Mouse (Mus musculus) MEL (cell line): ENCODE measurements around the gene Trim30d. TPM values are rescaled to one million over a fixed set of nuclear protein-coding genes. Genes with fewer than 3 reads are reported as not detected.
"Not testable (repeated sequence)": the region's sequence is repeated elsewhere in the genome, so short reads cannot be mapped to it uniquely, and the experiment has no call there.

ENCODE experiments used
- DNase-seq: peaks from one replicate; pipeline ENCODE4 v3.0.0; 2011; ENCODE audit warnings: low read depth, low spot score
- H3K27ac ChIP-seq: 2 replicates; pipeline ENCODE4 v1.5.1; 2012; ENCODE audit warnings: low read depth, mild to moderate bottlenecking, control low read depth, low read length, moderate library complexity; ENCODE audit not compliant: control insufficient read depth
- H3K27me3 ChIP-seq, 2 experiments: fragments of 150-350 bp in 1 of 2; sonication (generic) in 1 of 2; 2 replicates each; pipeline ENCODE4 v1.6.1; 2012; ENCODE audit warnings: low read length in 2 of 2, mild to moderate bottlenecking in 2 of 2, improper control_type of control experiment in 1 of 2, moderate library complexity in 1 of 2; ENCODE audit not compliant: insufficient read depth in 2 of 2, control insufficient read depth in 1 of 2
- H3K36me3 ChIP-seq, 2 experiments: 2 replicates each; pipeline ENCODE4 v1.6.1; 2012 to 2014; ENCODE audit warnings: low read length in 2 of 2, improper control_type of control experiment in 1 of 2, inconsistent platforms in 1 of 2, mild to moderate bottlenecking in 1 of 2; ENCODE audit not compliant: insufficient read depth in 2 of 2, control insufficient read depth in 1 of 2
- H3K4me1 ChIP-seq, 2 experiments: fragments of 150-350 bp in 1 of 2; sonication (generic) in 1 of 2; 2 replicates each; pipeline ENCODE4 v1.6.1; 2012; ENCODE audit warnings: low read length in 2 of 2, improper control_type of control experiment in 1 of 2, mild to moderate bottlenecking in 1 of 2; ENCODE audit not compliant: insufficient read depth in 2 of 2, control insufficient read depth in 1 of 2
- H3K4me3 ChIP-seq, 2 experiments: fragments of 150-350 bp in 1 of 2; sonication (generic) in 1 of 2; 2 replicates each; pipeline ENCODE4 v1.5.1; 2012; ENCODE audit warnings: low read depth in 2 of 2, low read length in 2 of 2, mild to moderate bottlenecking in 2 of 2, moderate library complexity in 2 of 2, control low read depth in 1 of 2, improper control_type of control experiment in 1 of 2; ENCODE audit not compliant: control insufficient read depth in 1 of 2, insufficient read depth in 1 of 2
- H3K79me2 ChIP-seq: 2 replicates; pipeline ENCODE4 v1.6.1; 2012; ENCODE audit warnings: mild to moderate bottlenecking, low read length, moderate library complexity; ENCODE audit not compliant: control insufficient read depth, poor library complexity, insufficient read depth
- H3K9ac ChIP-seq: 2 replicates; pipeline ENCODE4 v1.6.1; 2012; ENCODE audit warnings: low read depth, mild to moderate bottlenecking, control low read depth, low read length, moderate library complexity; ENCODE audit not compliant: control insufficient read depth, poor library complexity, severe bottlenecking
- H3K9me3 ChIP-seq: fragments of 150-350 bp; sonication (generic); replicated peaks from 2 replicates; pipeline ENCODE4 v1.6.1; 2012; ENCODE audit warnings: mild to moderate bottlenecking, low read length, improper control_type of control experiment, moderate library complexity; ENCODE audit not compliant: insufficient read depth
- BHLHE40 ChIP-seq: IDR thresholded peaks from 2 replicates; pipeline ENCODE4 v1.6.1; 2012; ENCODE audit warnings: low read depth, mild to moderate bottlenecking, inconsistent platforms, low read length, improper control_type of control experiment, borderline replicate concordance
- CHD2 ChIP-seq: IDR thresholded peaks from 2 replicates; pipeline ENCODE4 v1.6.1; 2011; ENCODE audit warnings: low read length, improper control_type of control experiment
- ETS1 ChIP-seq: IDR thresholded peaks from 2 replicates; pipeline ENCODE4 v1.6.1; 2012; ENCODE audit warnings: low read depth, mild to moderate bottlenecking, inconsistent platforms, low read length, improper control_type of control experiment, moderate library complexity
- GATA1 ChIP-seq: IDR thresholded peaks from 2 replicates; pipeline ENCODE4 v1.6.1; 2011; ENCODE audit warnings: low read depth, low read length, improper control_type of control experiment
- MAX ChIP-seq: IDR thresholded peaks from 2 replicates; pipeline ENCODE4 v1.6.1; 2011; ENCODE audit warnings: low read length, improper control_type of control experiment
- MXI1 ChIP-seq: IDR thresholded peaks from 2 replicates; pipeline ENCODE4 v1.6.1; 2011; ENCODE audit warnings: mild to moderate bottlenecking, low read depth, low read length, improper control_type of control experiment
- MYC ChIP-seq: IDR thresholded peaks from 2 replicates; pipeline ENCODE4 v1.6.1; 2011; ENCODE audit warnings: low read depth, mild to moderate bottlenecking, low read length, improper control_type of control experiment, moderate library complexity
- SMC3 ChIP-seq: IDR thresholded peaks from 2 replicates; pipeline ENCODE4 v1.6.1; 2011; ENCODE audit warnings: low read depth, low read length, improper control_type of control experiment
- USF2 ChIP-seq, 2 experiments: IDR thresholded peaks; 2 replicates each; pipeline ENCODE4 v1.6.1; 2011 to 2012; ENCODE audit warnings: improper control_type of control experiment in 2 of 2, low read length in 2 of 2, borderline replicate concordance in 1 of 2, inconsistent platforms in 1 of 2, low read depth in 1 of 2, mild to moderate bottlenecking in 1 of 2; ENCODE audit not compliant: insufficient read depth in 1 of 2
- ZMIZ1 ChIP-seq: IDR thresholded peaks from 2 replicates; pipeline ENCODE4 v1.6.1; 2012; ENCODE audit warnings: low read depth, mild to moderate bottlenecking, inconsistent platforms, low read length, improper control_type of control experiment, moderate library complexity
- polyA plus RNA-seq, 2 experiments: library from polyadenylated mRNA; stranded (reverse) in 1 of 2; unstranded in 1 of 2; fragments of >175 nt in 1 of 2; fragments of >200 nt in 1 of 2; gene quantifications; 2 replicates each; pipeline versions ENCODE4 v1.2.1 to v1.2.4; 2012; ENCODE audit warnings: low replicate concordance in 2 of 2, low read depth in 1 of 2; ENCODE audit not compliant: insufficient read length in 2 of 2, insufficient read depth in 1 of 2, missing spikeins in 1 of 2
- total RNA-seq: library from RNA; depleted of rRNA; stranded (reverse); fragments of 300-350 nt; gene quantifications from 2 replicates; pipeline ENCODE4 v1.2.3, GENCODE M21; 2012; rRNA removed

The Trim30d gene
- total RNA-seq (not detected in 2 replicates), polyA plus RNA-seq (not detected)

- not testable (repeated sequence) for H3K4me1 ChIP-seq, H3K9ac ChIP-seq, H3K9me3 ChIP-seq, DNase-seq, H3K27ac ChIP-seq, H3K79me2 ChIP-seq, H3K36me3 ChIP-seq, H3K27me3 ChIP-seq, H3K4me3 ChIP-seq
These were observed at the start of gene Trim30d for GRCm38 (mm10) chr7:104507421-104508065. Gene Trim30d, minus strand, starts transcription at chr7:104507849.

- no peaks in the 10 kb centered on the region for H3K4me1 ChIP-seq
- H3K9ac ChIP-seq: no peak overlapping the region
- H3K27ac ChIP-seq: no peak overlapping the region
- no peaks in the 10 kb centered on the region for H3K36me3 ChIP-seq
- H3K9me3 ChIP-seq: no peaks in the 10 kb centered on the region
- H3K4me3 ChIP-seq: no peak overlapping the region
- H3K27me3 ChIP-seq: no peaks in the 10 kb centered on the region
- TF ChIP-seq BHLHE40: no peak
- no peak for TF ChIP-seq SMC3
- no peak for TF ChIP-seq ZMIZ1
- no peaks in the 10 kb centered on the region for H3K79me2 ChIP-seq
- no peak for DNase-seq
These were observed 45.1 kb upstream of the Trim30d start for GRCm38 (mm10) chr7:104552700-104553099.

GRCm38 (mm10) chr7:104549833-104550232, 42.2 kb upstream of the Trim30d start, which contains the start of gene Olfr651:
Gene Olfr651, plus strand, starts transcription at chr7:104550133.
- Histone ChIP-seq H3K9ac (no peak within 1 kb of the TSS), H3K9me3 (no peaks in the 10 kb centered on the region)
- no peak for TF ChIP-seq BHLHE40
- TF ChIP-seq SMC3: no peak
- no peak for TF ChIP-seq MAX
- no peak for TF ChIP-seq CHD2
- TF ChIP-seq GATA1: no peak
- TF ChIP-seq MYC: no peak
- no peak for TF ChIP-seq ETS1
- no peak for TF ChIP-seq MXI1
- no peak for TF ChIP-seq USF2 (IDR thresholded peaks at IDR 0.05; ENCODE audit: borderline replicate concordance in 1 of 2, insufficient read depth in 1 of 2, low read depth in 1 of 2, low read length in 2 of 2)
- TF ChIP-seq, all 39 proteins: peak for 0
- H3K36me3 ChIP-seq: no peaks in the 10 kb centered on the region
- no peaks in the 10 kb centered on the region for H3K27me3 ChIP-seq
- no peak within 1 kb of the TSS for H3K27ac ChIP-seq
- no peak for DNase-seq
- H3K4me3 ChIP-seq: no peak within 1 kb of the TSS
- no peaks in the 10 kb centered on the region for H3K4me1 ChIP-seq
- H3K79me2 ChIP-seq: no peaks in the 10 kb centered on the region
